Mouse (Mus musculus) megakaryocyte, embryonic 14.5 days (primary cell): ENCODE measurements around the gene Cadps2.

Source experiments
- FLI1 ChIP-seq: IDR thresholded peaks from 2 replicates; pipeline ENCODE4 v1.6.1; 2012; ENCODE audit warnings: low read length, inconsistent platforms, mixed read lengths
- GATA1 ChIP-seq: IDR thresholded peaks from 3 replicates; pipeline ENCODE4 v1.6.1; 2012; ENCODE audit warnings: mixed read lengths, low read length, inconsistent platforms, borderline replicate concordance

- no peak for TF ChIP-seq FLI1
- TF ChIP-seq GATA1: no peak
These were observed 381.5 kb downstream of the Cadps2 start for GRCm38 (mm10) chr6:23457748-23458147.
